Mouse (Mus musculus): ENCODE results near the gene Psd4. TPM values are rescaled to one million over a fixed set of nuclear protein-coding genes. Genes with fewer than 3 reads are reported as not detected.

The Psd4 gene
- polyA plus RNA-seq, 1 experiment from 2014 or later, result 2.1 TPM

DNA sequence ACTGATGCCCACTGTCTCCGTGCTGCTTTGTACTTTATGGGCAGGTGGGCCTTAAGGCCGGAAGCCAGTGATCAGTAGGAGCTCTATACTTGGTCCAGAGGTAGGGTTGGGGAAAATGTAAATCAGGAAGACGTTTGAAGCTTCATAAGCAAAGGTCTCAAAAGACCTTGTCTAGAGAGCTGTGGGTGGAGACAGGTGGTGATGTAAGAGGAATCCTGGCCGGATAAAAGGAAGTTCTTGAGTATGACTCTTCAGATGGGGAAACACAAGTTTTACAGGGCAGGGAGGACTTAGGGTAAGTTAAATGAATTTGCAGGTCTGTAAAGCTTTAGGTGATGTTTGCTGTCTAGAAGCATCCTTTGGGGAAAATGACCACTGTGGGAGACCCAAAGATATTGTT is 81.7 kb downstream of the Psd4 start:
- 82% methylated on average over 4 of the region's 4 CpGs for WGBS
- Histone ChIP-seq H3K27ac (no peak overlapping the region), H3K4me3 (no peak overlapping the region), H3K27me3 (no peaks in the 10 kb centered on the region), H3K4me1 (no peaks in the 10 kb centered on the region), H3K9me3 (no peaks in the 10 kb centered on the region), H3K9ac (no peak overlapping the region), H3K36me3 (no peaks in the 10 kb centered on the region), H3K4me2 (replicated peaks) (no peak overlapping the region)
- no peak for ATAC-seq (ENCODE audit: insufficient number of reproducible peaks, insufficient read depth, low FRiP score, low TSS enrichment)

DNA sequence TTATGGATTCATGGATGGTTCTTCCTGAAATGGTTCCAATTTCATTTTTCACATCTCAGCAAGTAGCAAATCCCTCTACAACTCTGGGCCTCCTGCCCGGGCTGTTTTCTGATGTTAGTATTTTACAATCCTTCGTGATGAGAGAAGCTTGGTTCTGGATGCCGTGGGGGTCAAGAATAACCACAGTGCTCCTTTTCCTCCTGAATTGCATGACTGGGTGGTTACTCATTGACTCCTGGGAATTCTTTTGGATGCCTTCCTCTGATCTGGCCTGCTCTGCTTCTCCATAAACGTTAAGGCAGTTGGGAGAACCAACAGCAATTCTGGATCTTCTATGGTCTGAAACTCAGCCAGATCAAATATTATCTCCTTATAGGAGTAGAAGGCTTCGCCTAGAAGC is 85.8 kb downstream of the Psd4 start:
- no peaks in the 10 kb centered on the region for H3K27me3 ChIP-seq
- H3K4me2 ChIP-seq (replicated peaks), result no peak overlapping the region
- no peak for ATAC-seq (ENCODE audit: insufficient number of reproducible peaks, insufficient read depth, low FRiP score, low TSS enrichment)
- H3K27ac ChIP-seq, result no peak overlapping the region
- 83% methylated on average over 5 of the region's 5 CpGs for WGBS
- H3K4me1 ChIP-seq, result no peaks in the 10 kb centered on the region
- no peaks in the 10 kb centered on the region for H3K36me3 ChIP-seq
- no peak overlapping the region for H3K9ac ChIP-seq
- no peaks in the 10 kb centered on the region for H3K9me3 ChIP-seq
- no peak overlapping the region for H3K4me3 ChIP-seq

GRCm38 (mm10) chr2:24454429-24455011 is 87.1 kb downstream of the Psd4 start:
- Histone ChIP-seq H3K27ac (no peak overlapping the region), H3K9me3 (no peaks in the 10 kb centered on the region), H3K9ac (no peak overlapping the region), H3K4me1 (no peaks in the 10 kb centered on the region), H3K36me3 (no peaks in the 10 kb centered on the region), H3K4me2 (replicated peaks) (no peak overlapping the region), H3K4me3 (no peak overlapping the region), H3K27me3 (no peaks in the 10 kb centered on the region)
- no peak for ATAC-seq (ENCODE audit: insufficient number of reproducible peaks, insufficient read depth, low FRiP score, low TSS enrichment)
- WGBS, result 50% methylated on average over 1 of the region's 1 CpGs

DNA sequence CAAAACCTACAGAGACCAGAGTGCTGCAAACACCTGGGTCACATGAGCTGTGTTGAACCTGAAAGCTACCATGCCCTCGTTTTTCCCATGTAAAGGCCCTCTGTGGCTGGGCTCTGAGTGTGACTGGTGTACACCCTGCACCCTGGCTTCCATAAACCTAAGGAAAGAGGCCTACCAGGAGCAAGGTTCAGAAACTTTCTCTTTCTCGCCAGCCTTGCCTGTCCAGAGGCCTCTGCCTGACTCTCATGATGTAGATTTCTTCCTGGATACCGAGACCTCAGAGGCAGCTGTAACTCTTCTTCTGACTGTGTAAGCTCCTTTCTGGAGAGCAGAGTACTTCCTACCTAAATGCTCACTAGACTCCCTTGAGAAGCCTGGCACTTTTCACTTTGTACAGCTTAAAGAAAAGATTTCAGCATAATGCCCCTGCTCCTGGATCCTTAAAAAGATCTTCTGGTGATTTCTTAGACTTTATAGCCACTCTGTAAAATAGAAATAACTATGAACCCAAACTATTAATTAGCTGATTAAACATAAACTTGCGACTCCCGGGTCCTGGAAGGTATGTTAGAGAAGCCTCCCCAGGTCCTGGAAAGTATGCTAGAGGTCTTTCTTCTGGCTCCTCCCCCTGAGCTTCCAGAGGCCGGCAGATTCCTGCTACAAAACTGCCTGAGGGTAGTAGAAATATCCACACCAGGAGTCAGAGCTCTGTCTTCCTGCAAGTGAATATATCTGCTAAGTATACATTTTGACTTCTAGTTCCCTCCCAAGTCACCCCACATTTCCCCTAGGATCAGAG is 87.9 kb downstream of the Psd4 start:
- no peak overlapping the region for H3K27ac ChIP-seq
- no peak overlapping the region for H3K4me3 ChIP-seq
- no peak for ATAC-seq (ENCODE audit: insufficient number of reproducible peaks, insufficient read depth, low FRiP score, low TSS enrichment)
- WGBS, result 34% methylated on average over 6 of the region's 6 CpGs
- no peaks in the 10 kb centered on the region for H3K4me1 ChIP-seq
- H3K9ac ChIP-seq, result no peak overlapping the region
- no peak overlapping the region for H3K4me2 ChIP-seq (replicated peaks)
- no peaks in the 10 kb centered on the region for H3K27me3 ChIP-seq
- no peaks in the 10 kb centered on the region for H3K9me3 ChIP-seq
- no peaks in the 10 kb centered on the region for H3K36me3 ChIP-seq

GRCm38 (mm10) chr2:24456841-24457240 is 89.5 kb downstream of the Psd4 start:
- Histone ChIP-seq H3K36me3 (no peaks in the 10 kb centered on the region), H3K4me3 (no peak overlapping the region), H3K4me1 (no peaks in the 10 kb centered on the region), H3K9me3 (no peaks in the 10 kb centered on the region), H3K27ac (no peak overlapping the region), H3K9ac (no peak overlapping the region), H3K27me3 (no peaks in the 10 kb centered on the region), H3K4me2 (replicated peaks) (no peak overlapping the region)
- WGBS, result 81% methylated on average over 4 of the region's 4 CpGs
- ATAC-seq (ENCODE audit: insufficient number of reproducible peaks, insufficient read depth, low FRiP score, low TSS enrichment), result no peak

DNA sequence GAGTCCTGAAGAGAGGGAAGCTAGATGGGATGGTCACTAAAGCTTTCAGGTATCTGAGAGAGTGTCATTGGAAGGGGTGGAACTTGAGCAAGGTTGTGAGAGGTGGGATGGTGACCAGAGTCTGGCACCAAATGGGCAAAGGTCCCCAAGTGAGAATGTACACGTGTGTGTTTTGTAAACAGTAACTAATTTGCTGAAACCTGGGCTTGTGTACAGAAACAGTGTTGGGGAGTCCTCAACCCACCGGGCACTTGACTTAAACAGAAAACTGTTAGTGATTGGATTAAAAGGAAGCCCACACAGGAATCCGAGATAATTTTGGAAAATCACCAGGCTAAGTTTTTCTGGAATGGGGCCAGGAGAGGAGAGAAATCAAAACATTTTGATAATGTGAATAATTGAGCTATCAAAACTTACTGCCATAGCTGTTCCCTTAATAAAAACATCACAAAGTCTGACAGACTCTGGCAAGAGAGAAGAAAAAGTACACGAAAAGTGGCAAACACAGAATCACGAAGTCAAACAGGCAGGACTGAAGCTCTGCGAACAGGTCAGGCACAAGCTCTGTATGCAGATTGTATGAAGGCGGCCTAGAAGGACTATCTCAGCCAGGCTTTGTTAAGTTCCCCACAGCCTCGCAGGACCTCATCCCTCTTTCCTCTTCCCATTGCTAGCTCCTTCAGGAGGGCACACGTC is 92.9 kb downstream of the Psd4 start:
- H3K4me2 ChIP-seq (replicated peaks), result no peak overlapping the region; the same call in 1 of the 2 replicates
- no peaks in the 10 kb centered on the region for H3K27me3 ChIP-seq
- no peaks in the 10 kb centered on the region for H3K9me3 ChIP-seq
- WGBS, result 36% methylated on average over 9 of the region's 9 CpGs
- no peak overlapping the region for H3K4me3 ChIP-seq
- no peak for ATAC-seq (ENCODE audit: insufficient number of reproducible peaks, insufficient read depth, low FRiP score, low TSS enrichment)
- H3K4me1 ChIP-seq, result no peaks in the 10 kb centered on the region
- no peak overlapping the region for H3K27ac ChIP-seq
- H3K36me3 ChIP-seq, result no peaks in the 10 kb centered on the region
- H3K9ac ChIP-seq, result no peak overlapping the region

DNA sequence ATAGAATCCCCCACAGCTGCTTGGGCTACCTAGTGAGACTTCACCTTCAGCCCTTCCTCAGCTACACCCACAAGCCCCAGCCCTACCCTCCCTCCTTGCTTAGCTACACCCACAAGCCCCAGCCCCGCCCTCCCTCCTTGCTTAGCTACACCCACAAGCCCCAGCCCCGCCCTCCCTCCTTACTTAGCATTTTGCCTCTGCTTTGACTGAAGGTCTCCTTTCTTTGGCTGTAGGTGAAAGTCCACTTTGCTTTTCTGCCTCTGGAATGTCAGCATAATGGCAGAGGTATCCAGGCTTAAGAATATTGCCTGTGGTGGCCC is 93.4 kb downstream of the Psd4 start:
- Histone ChIP-seq H3K4me2 (replicated peaks) (no peak overlapping the region; the same call in 1 of the 2 replicates), H3K36me3 (no peaks in the 10 kb centered on the region)
- 13% methylated on average over 2 of the region's 2 CpGs for WGBS

More for the DNA sequence above, 93.4 kb downstream of the Psd4 start:
- Histone ChIP-seq H3K4me1 (no peaks in the 10 kb centered on the region), H3K9me3 (no peaks in the 10 kb centered on the region), H3K4me3 (no peak overlapping the region), H3K9ac (no peak overlapping the region), H3K27ac (no peak overlapping the region), H3K27me3 (no peaks in the 10 kb centered on the region)
- ATAC-seq (ENCODE audit: insufficient number of reproducible peaks, insufficient read depth, low FRiP score, low TSS enrichment), result no peak

Other genes with a start within 250 kb of the Psd4 start
- gene Il1f8, start 214.4 kb upstream of the Psd4 start, polyA plus RNA-seq (2016; fragmentation: Nextera tagmentation; extraction: Ambion mirVana), result not detected in 2 replicates
- not detected in 2 replicates for gene Il1f9, start 181.1 kb upstream of the Psd4 start, polyA plus RNA-seq (2016; fragmentation: Nextera tagmentation; extraction: Ambion mirVana)
- gene Il1f6, start 152.2 kb upstream of the Psd4 start, polyA plus RNA-seq (2016; fragmentation: Nextera tagmentation; extraction: Ambion mirVana), result not detected in 2 replicates
- gene Il1f5, start 90.6 kb upstream of the Psd4 start, polyA plus RNA-seq (2016; fragmentation: Nextera tagmentation; extraction: Ambion mirVana), result not detected in 2 replicates
- gene Il1f10, start 76.4 kb upstream of the Psd4 start, polyA plus RNA-seq (2016; fragmentation: Nextera tagmentation; extraction: Ambion mirVana), result not detected in 2 replicates
- not detected in 2 replicates for gene Il1rn, start 30.7 kb upstream of the Psd4 start, polyA plus RNA-seq (2016; fragmentation: Nextera tagmentation; extraction: Ambion mirVana)
- 0.27 and 0.29 TPM in 2 replicates for gene Pax8, start 108.0 kb downstream of the Psd4 start, polyA plus RNA-seq (2016; fragmentation: Nextera tagmentation; extraction: Ambion mirVana)